Mouse (Mus musculus): ENCODE data around the gene Dnah1.

DNA sequence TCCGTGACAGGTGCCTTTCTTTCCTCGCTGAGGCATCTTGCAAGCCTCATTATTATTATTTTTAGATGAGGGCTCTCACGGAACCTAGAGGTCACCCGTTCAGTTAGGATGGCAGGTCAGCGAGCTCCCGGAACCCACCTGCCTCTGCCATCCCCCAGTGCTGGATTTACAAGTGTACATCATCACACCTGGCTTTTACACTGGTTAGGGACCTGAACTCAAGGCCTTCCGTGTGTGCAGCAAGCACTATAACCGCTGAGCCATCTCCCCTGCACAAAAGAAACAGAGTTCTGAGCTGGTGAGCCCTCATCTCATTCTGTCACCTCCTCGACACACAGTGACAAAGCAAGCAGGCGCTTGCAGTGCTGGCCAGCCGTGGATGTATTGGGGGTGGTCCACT lies 2.5 kb downstream of the Dnah1 start:
- TF ChIP-seq CTCF (IDR thresholded peaks at IDR 0.05) = no peak
- TF ChIP-seq EP300 (IDR thresholded peaks at IDR 0.05) = no peak

Data from lung, postnatal 0 days (tissue).